Mouse (Mus musculus): ENCODE results near the gene Taf1b. TPM values are rescaled to one million over a fixed set of nuclear protein-coding genes. Genes with fewer than 3 reads are reported as not detected.

Gene Taf1b
- total and polyA plus RNA-seq, 3 experiments = 26.4 to 28.1 TPM; not detected in 1

DNA sequence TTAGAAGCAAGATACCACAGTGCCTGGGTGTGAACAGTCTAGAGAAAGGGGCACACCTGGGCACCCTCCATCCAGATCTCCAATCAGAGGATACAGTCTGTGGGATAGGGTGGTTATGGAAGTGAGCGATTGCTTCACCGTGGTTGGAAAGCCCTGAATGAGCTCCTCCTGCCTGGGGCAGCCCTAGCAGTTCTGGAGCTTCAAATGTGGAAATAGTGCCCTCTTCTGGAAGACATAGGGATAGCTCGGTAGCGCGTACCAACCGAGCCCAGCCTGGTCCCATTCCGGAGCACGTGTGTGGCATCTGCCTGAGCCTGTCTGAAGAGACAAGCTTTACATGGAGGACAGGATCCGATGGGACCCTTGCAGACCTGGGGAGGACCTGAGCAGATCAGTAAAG, 102.6 kb downstream of the Taf1b start:
- Histone ChIP-seq H3K27me3 (ENCODE audit: control insufficient read depth in 1 of 2, insufficient read depth in 2 of 2, low read length in 2 of 2) (no peaks in the 10 kb centered on the region), H3K4me1 (ENCODE audit: control insufficient read depth in 1 of 2, insufficient read depth in 2 of 2, low read length in 2 of 2) (0 out of 4 replicates have a peak, but pooled peaks cover 0 to 3% of the 10 kb centered on the region in 2 experiments), H3K9me3 (replicated peaks; ENCODE audit: insufficient read depth, low read length) (no peaks in the 10 kb centered on the region), H3K36me3 (ENCODE audit: control insufficient read depth in 1 of 2, insufficient read depth in 2 of 2, low read length in 2 of 2) (no peaks in the 10 kb centered on the region; a peak in 1 of 4 replicates), H3K79me2 (ENCODE audit: control insufficient read depth, insufficient read depth, low read length, poor library complexity) (no peaks in the 10 kb centered on the region), H3K27ac (ENCODE audit: control insufficient read depth, low read depth, low read length) (no peak overlapping the region), H3K9ac (ENCODE audit: control insufficient read depth, low read depth, low read length, poor library complexity, severe bottlenecking) (no peak overlapping the region), H3K4me3 (ENCODE audit: control insufficient read depth in 1 of 2, insufficient read depth in 1 of 2, low read depth in 2 of 2, low read length in 2 of 2) (no peak overlapping the region)
- DNase-seq (ENCODE audit: low read depth, low spot score) = peak; percentile 80
- TF ChIP-seq ZC3H11A (IDR thresholded peaks at IDR 0.05; ENCODE audit: low read depth, low read length) (peak; percentile 87), MYC (IDR thresholded peaks at IDR 0.05; ENCODE audit: low read depth, low read length) (0 out of 2 replicates have a peak, but pooled peaks have one; percentile 36), ETS1 (IDR thresholded peaks at IDR 0.05; ENCODE audit: low read depth, low read length) (no peak), BHLHE40 (IDR thresholded peaks at IDR 0.05; ENCODE audit: borderline replicate concordance, low read depth, low read length) (no peak), SMC3 (IDR thresholded peaks at IDR 0.05; ENCODE audit: low read depth, low read length) (peak; percentile 86), RAD21 (IDR thresholded peaks at IDR 0.05; ENCODE audit: low read depth, low read length) (peak; percentile 78), POLR2A (IDR thresholded peaks at IDR 0.05; ENCODE audit: control insufficient read depth in 1 of 2, insufficient read depth in 1 of 2, low read depth in 1 of 2, low read length in 2 of 2, poor library complexity in 1 of 2) (no peak), CTCF (IDR thresholded peaks at IDR 0.05 in 2 of 3, conservative IDR thresholded peaks at IDR 0.05 in 1 of 3; ENCODE audit: control insufficient read depth in 1 of 3, insufficient read depth in 1 of 3, low read depth in 2 of 3, low read length in 3 of 3, poor library complexity in 1 of 3, severe bottlenecking in 1 of 3) (peak; percentile 71 to 81 (median 75))

DNA sequence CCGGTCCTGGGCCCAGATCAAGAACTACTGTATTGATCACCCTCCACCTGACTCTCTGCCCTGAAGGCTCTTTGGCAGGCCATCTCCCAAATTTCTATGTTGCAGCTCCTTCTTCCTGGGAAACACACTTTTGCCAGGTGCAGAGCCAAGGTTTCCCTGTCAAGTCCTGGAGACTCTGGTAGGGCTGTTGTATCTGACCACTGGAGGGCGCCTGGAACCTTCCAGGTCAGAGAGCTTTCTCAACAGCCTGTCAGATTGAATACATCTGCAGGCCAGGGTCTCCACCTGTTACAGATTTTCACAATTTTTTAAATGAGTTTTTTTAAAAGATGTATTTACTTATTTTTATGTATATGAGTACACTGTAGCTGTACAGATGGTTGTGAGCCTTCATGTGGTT, 105.1 kb downstream of the Taf1b start:
- H3K4me3 ChIP-seq (ENCODE audit: control insufficient read depth in 1 of 2, insufficient read depth in 1 of 2, low read depth in 2 of 2, low read length in 2 of 2) = no peak overlapping the region
- no peaks in the 10 kb centered on the region for H3K9me3 ChIP-seq (replicated peaks; ENCODE audit: insufficient read depth, low read length)
- H3K27ac ChIP-seq (ENCODE audit: control insufficient read depth, low read depth, low read length) = no peak overlapping the region
- no peak overlapping the region for H3K9ac ChIP-seq (ENCODE audit: control insufficient read depth, low read depth, low read length, poor library complexity, severe bottlenecking)
- no peaks in the 10 kb centered on the region for H3K79me2 ChIP-seq (ENCODE audit: control insufficient read depth, insufficient read depth, low read length, poor library complexity)
- H3K27me3 ChIP-seq (ENCODE audit: control insufficient read depth in 1 of 2, insufficient read depth in 2 of 2, low read length in 2 of 2) = no peaks in the 10 kb centered on the region
- H3K4me1 ChIP-seq (ENCODE audit: control insufficient read depth in 1 of 2, insufficient read depth in 2 of 2, low read length in 2 of 2) = 0 out of 4 replicates have a peak, but pooled peaks cover 0 to 3% of the 10 kb centered on the region in 2 experiments
- no peaks in the 10 kb centered on the region; a peak in 1 of 4 replicates for H3K36me3 ChIP-seq (ENCODE audit: control insufficient read depth in 1 of 2, insufficient read depth in 2 of 2, low read length in 2 of 2)
- peak; percentile 72 for DNase-seq (ENCODE audit: low read depth, low spot score)
- TF ChIP-seq ETS1 (IDR thresholded peaks at IDR 0.05; ENCODE audit: low read depth, low read length) (no peak), RAD21 (IDR thresholded peaks at IDR 0.05; ENCODE audit: low read depth, low read length) (peak; percentile 84), MEF2A (IDR thresholded peaks at IDR 0.05; ENCODE audit: extremely low read depth, insufficient replicate concordance, low read depth, low read length, poor library complexity, severe bottlenecking) (no peak), EP300 (IDR thresholded peaks at IDR 0.05; ENCODE audit: low read depth in 1 of 2, low read length in 2 of 2) (no peak), MYC (IDR thresholded peaks at IDR 0.05; ENCODE audit: low read depth, low read length) (no peak), BHLHE40 (IDR thresholded peaks at IDR 0.05; ENCODE audit: borderline replicate concordance, low read depth, low read length) (no peak), MYB (IDR thresholded peaks at IDR 0.05; ENCODE audit: low read depth, low read length) (no peak), ZMIZ1 (IDR thresholded peaks at IDR 0.05; ENCODE audit: low read depth, low read length) (no peak), USF1 (IDR thresholded peaks at IDR 0.05; ENCODE audit: low read depth, low read length) (no peak), USF2 (IDR thresholded peaks at IDR 0.05; ENCODE audit: borderline replicate concordance in 1 of 2, insufficient read depth in 1 of 2, low read depth in 1 of 2, low read length in 2 of 2) (no peak), MAFK (IDR thresholded peaks at IDR 0.05; ENCODE audit: borderline replicate concordance, low read depth, low read length) (no peak), POLR2A (IDR thresholded peaks at IDR 0.05; ENCODE audit: control insufficient read depth in 1 of 2, insufficient read depth in 1 of 2, low read depth in 1 of 2, low read length in 2 of 2, poor library complexity in 1 of 2) (no peak), TCF12 (IDR thresholded peaks at IDR 0.05; ENCODE audit: low read depth, low read length) (no peak), ZC3H11A (IDR thresholded peaks at IDR 0.05; ENCODE audit: low read depth, low read length) (peak; percentile 90), NRF1 (IDR thresholded peaks at IDR 0.05; ENCODE audit: insufficient read depth, low read depth, low read length, poor library complexity, severe bottlenecking) (no peak), CHD1 (IDR thresholded peaks at IDR 0.05; ENCODE audit: low read depth, low read length) (no peak), POLR2AphosphoS2 (IDR thresholded peaks at IDR 0.05; ENCODE audit: low read length) (no peak), TBP (IDR thresholded peaks at IDR 0.05; ENCODE audit: low read depth, low read length) (no peak), ZKSCAN1 (IDR thresholded peaks at IDR 0.05; ENCODE audit: low read depth, low read length) (no peak), NELFE (IDR thresholded peaks at IDR 0.05; ENCODE audit: low read depth, low read length) (no peak), ZNF384 (IDR thresholded peaks at IDR 0.05; ENCODE audit: low read depth, low read length) (no peak), HCFC1 (IDR thresholded peaks at IDR 0.05; ENCODE audit: low read depth, low read length) (no peak), E2F4 (IDR thresholded peaks at IDR 0.05; ENCODE audit: borderline replicate concordance, low read depth, low read length) (no peak), MAX (IDR thresholded peaks at IDR 0.05; ENCODE audit: low read length) (no peak), RCOR1 (IDR thresholded peaks at IDR 0.05; ENCODE audit: low read depth, low read length) (no peak), CTCF (IDR thresholded peaks at IDR 0.05 in 2 of 3, conservative IDR thresholded peaks at IDR 0.05 in 1 of 3; ENCODE audit: control insufficient read depth in 1 of 3, insufficient read depth in 1 of 3, low read depth in 2 of 3, low read length in 3 of 3, poor library complexity in 1 of 3, severe bottlenecking in 1 of 3) (peak; percentile 55 to 89 (median 88)), UBTF (IDR thresholded peaks at IDR 0.05; ENCODE audit: borderline replicate concordance, insufficient read depth, low read depth, low read length) (no peak), TAL1 (IDR thresholded peaks at IDR 0.05; ENCODE audit: low read length) (no peak)
